Mouse (Mus musculus) MEL (cell line): Measurements from ENCODE around the gene Hectd4. TPM values are rescaled to one million over a fixed set of nuclear protein-coding genes. Genes with fewer than 3 reads are reported as not detected.

ENCODE experiments used
- DNase-seq: peaks from one replicate; pipeline ENCODE4 v3.0.0; 2011; ENCODE audit warnings: low read depth, low spot score
- H3K27ac ChIP-seq: 2 replicates; pipeline ENCODE4 v1.5.1; 2012; ENCODE audit warnings: low read depth, mild to moderate bottlenecking, control low read depth, low read length, moderate library complexity; ENCODE audit not compliant: control insufficient read depth
- H3K27me3 ChIP-seq, 2 experiments: fragments of 150-350 bp in 1 of 2; sonication (generic) in 1 of 2; 2 replicates each; pipeline ENCODE4 v1.6.1; 2012; ENCODE audit warnings: low read length in 2 of 2, mild to moderate bottlenecking in 2 of 2, improper control_type of control experiment in 1 of 2, moderate library complexity in 1 of 2; ENCODE audit not compliant: insufficient read depth in 2 of 2, control insufficient read depth in 1 of 2
- H3K36me3 ChIP-seq, 2 experiments: 2 replicates each; pipeline ENCODE4 v1.6.1; 2012 to 2014; ENCODE audit warnings: low read length in 2 of 2, improper control_type of control experiment in 1 of 2, inconsistent platforms in 1 of 2, mild to moderate bottlenecking in 1 of 2; ENCODE audit not compliant: insufficient read depth in 2 of 2, control insufficient read depth in 1 of 2
- H3K4me1 ChIP-seq, 2 experiments: fragments of 150-350 bp in 1 of 2; sonication (generic) in 1 of 2; 2 replicates each; pipeline ENCODE4 v1.6.1; 2012; ENCODE audit warnings: low read length in 2 of 2, improper control_type of control experiment in 1 of 2, mild to moderate bottlenecking in 1 of 2; ENCODE audit not compliant: insufficient read depth in 2 of 2, control insufficient read depth in 1 of 2
- H3K4me3 ChIP-seq, 2 experiments: fragments of 150-350 bp in 1 of 2; sonication (generic) in 1 of 2; 2 replicates each; pipeline ENCODE4 v1.5.1; 2012; ENCODE audit warnings: low read depth in 2 of 2, low read length in 2 of 2, mild to moderate bottlenecking in 2 of 2, moderate library complexity in 2 of 2, control low read depth in 1 of 2, improper control_type of control experiment in 1 of 2; ENCODE audit not compliant: control insufficient read depth in 1 of 2, insufficient read depth in 1 of 2
- H3K79me2 ChIP-seq: 2 replicates; pipeline ENCODE4 v1.6.1; 2012; ENCODE audit warnings: mild to moderate bottlenecking, low read length, moderate library complexity; ENCODE audit not compliant: control insufficient read depth, poor library complexity, insufficient read depth
- H3K9ac ChIP-seq: 2 replicates; pipeline ENCODE4 v1.6.1; 2012; ENCODE audit warnings: low read depth, mild to moderate bottlenecking, control low read depth, low read length, moderate library complexity; ENCODE audit not compliant: control insufficient read depth, poor library complexity, severe bottlenecking
- H3K9me3 ChIP-seq: fragments of 150-350 bp; sonication (generic); replicated peaks from 2 replicates; pipeline ENCODE4 v1.6.1; 2012; ENCODE audit warnings: mild to moderate bottlenecking, low read length, improper control_type of control experiment, moderate library complexity; ENCODE audit not compliant: insufficient read depth
- BHLHE40 ChIP-seq: IDR thresholded peaks from 2 replicates; pipeline ENCODE4 v1.6.1; 2012; ENCODE audit warnings: low read depth, mild to moderate bottlenecking, inconsistent platforms, low read length, improper control_type of control experiment, borderline replicate concordance
- CHD1 ChIP-seq: IDR thresholded peaks from 2 replicates; pipeline ENCODE4 v1.6.1; 2012; ENCODE audit warnings: low read depth, mild to moderate bottlenecking, inconsistent platforms, low read length, improper control_type of control experiment
- E2F4 ChIP-seq: IDR thresholded peaks from 2 replicates; pipeline ENCODE4 v1.6.1; 2011; ENCODE audit warnings: low read depth, low read length, improper control_type of control experiment, borderline replicate concordance
- ELF1 ChIP-seq: IDR thresholded peaks from 2 replicates; pipeline ENCODE4 v1.6.1; 2014; ENCODE audit warnings: low read depth, mild to moderate bottlenecking, inconsistent platforms, low read length, improper control_type of control experiment, moderate library complexity
- GATA1 ChIP-seq: IDR thresholded peaks from 2 replicates; pipeline ENCODE4 v1.6.1; 2011; ENCODE audit warnings: low read depth, low read length, improper control_type of control experiment
- HCFC1 ChIP-seq: IDR thresholded peaks from 2 replicates; pipeline ENCODE4 v1.6.1; 2012; ENCODE audit warnings: low read depth, mild to moderate bottlenecking, inconsistent platforms, low read length, improper control_type of control experiment, moderate library complexity
- KAT2A ChIP-seq: conservative IDR thresholded peaks from 2 replicates; pipeline ENCODE4 v1.6.1; 2012; ENCODE audit warnings: low read depth, low read length, improper control_type of control experiment, inconsistent platforms
- MAFK ChIP-seq: IDR thresholded peaks from 2 replicates; pipeline ENCODE4 v1.6.1; 2011; ENCODE audit warnings: low read depth, mild to moderate bottlenecking, low read length, improper control_type of control experiment, borderline replicate concordance
- MAZ ChIP-seq: IDR thresholded peaks from 2 replicates; pipeline ENCODE4 v1.6.1; 2012; ENCODE audit warnings: low read depth, mild to moderate bottlenecking, inconsistent platforms, low read length, improper control_type of control experiment
- MEF2A ChIP-seq: IDR thresholded peaks from 2 replicates; pipeline ENCODE4 v1.6.1; 2014; ENCODE audit warnings: low read depth, mild to moderate bottlenecking, inconsistent platforms, low read length, improper control_type of control experiment; ENCODE audit not compliant: poor library complexity, insufficient replicate concordance, severe bottlenecking; ENCODE audit errors: extremely low read depth
- MXI1 ChIP-seq: IDR thresholded peaks from 2 replicates; pipeline ENCODE4 v1.6.1; 2011; ENCODE audit warnings: mild to moderate bottlenecking, low read depth, low read length, improper control_type of control experiment
- MYB ChIP-seq: IDR thresholded peaks from 2 replicates; pipeline ENCODE4 v1.6.1; 2011; ENCODE audit warnings: mild to moderate bottlenecking, low read depth, low read length, improper control_type of control experiment
- RCOR1 ChIP-seq: IDR thresholded peaks from 2 replicates; pipeline ENCODE4 v1.6.1; 2012; ENCODE audit warnings: low read depth, mild to moderate bottlenecking, inconsistent platforms, low read length, improper control_type of control experiment
- TBP ChIP-seq: IDR thresholded peaks from 2 replicates; pipeline ENCODE4 v1.8.0; 2011; ENCODE audit warnings: low read depth, low read length, improper control_type of control experiment
- USF2 ChIP-seq, 2 experiments: IDR thresholded peaks; 2 replicates each; pipeline ENCODE4 v1.6.1; 2011 to 2012; ENCODE audit warnings: improper control_type of control experiment in 2 of 2, low read length in 2 of 2, borderline replicate concordance in 1 of 2, inconsistent platforms in 1 of 2, low read depth in 1 of 2, mild to moderate bottlenecking in 1 of 2; ENCODE audit not compliant: insufficient read depth in 1 of 2
- ZC3H11A ChIP-seq: IDR thresholded peaks from 2 replicates; pipeline ENCODE4 v1.6.1; 2012; ENCODE audit warnings: low read depth, mild to moderate bottlenecking, inconsistent platforms, low read length, improper control_type of control experiment
- ZMIZ1 ChIP-seq: IDR thresholded peaks from 2 replicates; pipeline ENCODE4 v1.6.1; 2012; ENCODE audit warnings: low read depth, mild to moderate bottlenecking, inconsistent platforms, low read length, improper control_type of control experiment, moderate library complexity
- ZNF384 ChIP-seq: IDR thresholded peaks from 2 replicates; pipeline ENCODE4 v1.6.1; 2012; ENCODE audit warnings: low read depth, mild to moderate bottlenecking, inconsistent platforms, low read length, improper control_type of control experiment
- polyA plus RNA-seq, 2 experiments: library from polyadenylated mRNA; stranded (reverse) in 1 of 2; unstranded in 1 of 2; fragments of >175 nt in 1 of 2; fragments of >200 nt in 1 of 2; gene quantifications; 2 replicates each; pipeline versions ENCODE4 v1.2.1 to v1.2.4; 2012; ENCODE audit warnings: low replicate concordance in 2 of 2, low read depth in 1 of 2; ENCODE audit not compliant: insufficient read length in 2 of 2, insufficient read depth in 1 of 2, missing spikeins in 1 of 2
- total RNA-seq: library from RNA; depleted of rRNA; stranded (reverse); fragments of 300-350 nt; gene quantifications from 2 replicates; pipeline ENCODE4 v1.2.3, GENCODE M21; 2012

The Hectd4 gene
- total and polyA plus RNA-seq, 3 experiments: 7.0 to 10.8 TPM; not detected in 1

DNA sequence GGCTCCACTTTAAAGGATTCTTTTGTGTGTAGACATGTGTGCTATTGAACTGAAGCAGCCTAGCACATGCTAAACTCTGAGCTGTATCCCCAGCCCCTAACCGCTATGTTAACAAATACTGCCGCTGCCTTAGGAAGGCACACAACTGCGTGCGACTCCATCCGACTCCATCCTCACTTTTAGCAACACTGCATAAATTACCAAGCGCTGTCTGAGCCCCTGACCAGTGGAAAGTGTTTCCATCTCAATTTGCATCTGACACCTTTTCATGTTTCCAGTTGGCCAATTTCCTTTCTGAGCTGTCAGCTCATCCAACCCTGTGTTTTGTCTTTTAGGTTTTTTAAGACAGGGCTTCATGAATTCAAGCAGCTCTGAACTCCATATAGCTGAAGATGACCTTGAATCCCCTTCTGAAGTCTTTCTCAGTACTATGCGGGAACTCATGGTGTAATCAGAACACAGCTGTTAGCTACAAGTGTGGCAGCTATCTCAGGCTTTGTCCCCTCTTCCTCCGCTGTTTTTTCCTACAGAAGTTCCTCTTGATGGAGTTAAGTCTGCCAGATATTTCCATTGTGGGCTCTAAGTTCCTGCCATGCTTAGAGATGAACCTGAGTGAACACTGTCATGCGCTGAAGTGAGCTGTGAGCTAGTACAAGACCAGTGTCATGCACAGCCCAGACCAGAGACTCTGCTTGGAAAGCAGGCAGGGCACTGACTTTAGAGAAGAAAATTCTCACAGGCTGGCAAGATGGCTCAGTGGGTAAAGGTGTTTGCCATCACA is 40.8 kb upstream of the Hectd4 start:
- H3K4me1 ChIP-seq: no peaks in the 10 kb centered on the region
- no peak overlapping the region for H3K9ac ChIP-seq
- H3K27ac ChIP-seq: no peak overlapping the region
- no peaks in the 10 kb centered on the region for H3K27me3 ChIP-seq
- H3K4me3 ChIP-seq: no peak overlapping the region
- DNase-seq: no peak
- no peaks in the 10 kb centered on the region for H3K9me3 ChIP-seq
- H3K79me2 ChIP-seq: peaks cover 27% of the 10 kb centered on the region
- H3K36me3 ChIP-seq: peaks cover 0 to 3% of the 10 kb centered on the region in 2 experiments; a peak in 2 of 4 replicates
- no peak for TF ChIP-seq BHLHE40

DNA sequence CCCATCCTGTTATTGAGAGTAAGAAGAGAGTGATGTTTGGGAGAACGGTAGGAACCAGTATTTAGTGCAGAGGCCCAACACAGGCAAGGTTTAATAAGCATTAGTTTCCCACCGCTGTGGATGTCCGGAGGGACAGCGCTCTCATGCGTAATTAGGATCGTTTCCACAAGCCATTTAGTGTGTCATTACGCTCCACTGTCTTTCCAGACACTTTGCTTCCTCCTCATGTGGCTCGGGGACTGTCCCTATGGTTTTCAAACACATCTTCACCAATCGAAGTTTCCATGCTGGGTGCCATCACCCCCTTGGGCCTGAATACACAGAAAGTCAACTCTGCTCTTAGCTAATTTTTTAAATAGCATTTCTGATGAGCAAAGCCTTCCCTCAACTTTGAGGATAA is 36.8 kb upstream of the Hectd4 start:
- Histone ChIP-seq H3K79me2 (peaks cover 60% of the 10 kb centered on the region), H3K27ac (no peak overlapping the region), H3K9ac (no peak overlapping the region), H3K4me1 (no peaks in the 10 kb centered on the region), H3K27me3 (no peaks in the 10 kb centered on the region), H3K9me3 (no peaks in the 10 kb centered on the region), H3K4me3 (no peak overlapping the region), H3K36me3 (peaks cover 0 to 3% of the 10 kb centered on the region in 2 experiments; a peak in 3 of 4 replicates)
- no peak for DNase-seq
- TF ChIP-seq BHLHE40 (no peak), E2F4 (no peak), ZC3H11A (no peak), TBP (no peak), MYB (no peak), ELF1 (no peak), RCOR1 (no peak), ZMIZ1 (no peak), MAZ (no peak), MEF2A (no peak), KAT2A (no peak), HCFC1 (no peak), CHD1 (no peak), ZNF384 (no peak), GATA1 (no peak), MXI1 (no peak), MAFK (no peak), USF2 (IDR thresholded peaks at IDR 0.05; ENCODE audit: borderline replicate concordance in 1 of 2, insufficient read depth in 1 of 2, low read depth in 1 of 2, low read length in 2 of 2) (no peak)
